Mouse (Mus musculus) liver, embryonic 16.5 days (tissue): ENCODE results near the gene Gm42791. TPM values are rescaled to one million over a fixed set of nuclear protein-coding genes. Genes with fewer than 3 reads are reported as not detected.

Experiments
- ATAC-seq: fragments of 200-750 bp; cut with Nextera tagmentation; 2 replicates; pipeline ENCODE4 v1.8.0; 2017; ENCODE audit warnings: low read depth, mild to moderate bottlenecking, moderate number of reproducible peaks, moderate library complexity
- H3K27ac ChIP-seq: fragments of 300-500 bp; sonication (generic); 2 replicates; pipeline ENCODE4 v1.5.1; 2014; ENCODE audit warnings: mild to moderate bottlenecking, low read length
- H3K27me3 ChIP-seq: fragments of 300-500 bp; sonication (generic); 2 replicates; pipeline ENCODE4 v1.6.1; 2014; ENCODE audit warnings: low read depth, low read length, mixed read lengths; ENCODE audit not compliant: control insufficient read depth, insufficient read depth
- H3K36me3 ChIP-seq: fragments of 300-500 bp; sonication (generic); 2 replicates; pipeline ENCODE4 v1.6.1; 2014; ENCODE audit warnings: mild to moderate bottlenecking; ENCODE audit not compliant: control insufficient read depth, insufficient read depth
- H3K4me1 ChIP-seq: fragments of 300-500 bp; sonication (generic); 2 replicates; pipeline ENCODE4 v1.6.1; 2014; ENCODE audit warnings: low read depth, low read length, mixed read lengths; ENCODE audit not compliant: control insufficient read depth
- H3K4me2 ChIP-seq: fragments of 300-500 bp; sonication (generic); 2 replicates; pipeline ENCODE4 v1.6.1; 2014; ENCODE audit warnings: low read depth, low read length, mixed read lengths
- H3K4me3 ChIP-seq: fragments of 300-500 bp; sonication (generic); 2 replicates; pipeline ENCODE4 v1.5.1; 2014; ENCODE audit warnings: low read depth, mild to moderate bottlenecking, low read length
- H3K9ac ChIP-seq: fragments of 300-500 bp; sonication (generic); 2 replicates; pipeline ENCODE4 v1.6.1; 2014; ENCODE audit warnings: low read depth, low read length
- H3K9me3 ChIP-seq: fragments of 300-500 bp; sonication (generic); replicated peaks from 2 replicates; pipeline ENCODE4 v1.6.1; 2016; ENCODE audit warnings: low read length; ENCODE audit not compliant: control insufficient read depth
- WGBS: fragments of 180-500 bp; shearing (Covaris S2); extraction: QIAGEN DNeasy Blood & Tissue Kit; methylation state at CpG from one replicate; pipeline ENCODE4 v1.1.7; 2014; ENCODE audit not compliant: insufficient replicate concordance; 5-methylcytosine and 5-hydroxymethylcytosine counted together
- polyA plus RNA-seq: library from polyadenylated mRNA; unstranded; fragments of >200 nt; fragmentation: Nextera tagmentation; extraction: Ambion mirVana; gene quantifications from 2 replicates; pipeline ENCODE4 v1.2.1, GENCODE M21; 2015

Gm42791 gene
- polyA plus RNA-seq, 1 experiment from 2014 or later = 0.53 TPM

- Histone ChIP-seq H3K27ac (no peak overlapping the region), H3K4me3 (no peak overlapping the region), H3K36me3 (no peaks in the 10 kb centered on the region; the same call in 1 of the 2 replicates), H3K27me3 (no peaks in the 10 kb centered on the region), H3K9me3 (no peaks in the 10 kb centered on the region), H3K4me1 (peaks cover 8% of the 10 kb centered on the region; the same call in 1 of the 2 replicates), H3K4me2 (no peak overlapping the region), H3K9ac (no peak overlapping the region)
- WGBS = 82% methylated on average over 11 of the region's 11 CpGs
- ATAC-seq = no peak
Measured at GRCm38 (mm10) chr5:148992598-148992997, 2.3 kb downstream of the Gm42791 start.

GRCm38 (mm10) chr5:148990891-148991311 is 4.0 kb downstream of the Gm42791 start:
- no peak overlapping the region for H3K4me2 ChIP-seq
- H3K4me3 ChIP-seq = no peak overlapping the region
- peak overlapping the region; percentile 41 for H3K27ac ChIP-seq
- no peaks in the 10 kb centered on the region for H3K27me3 ChIP-seq
- peak; percentile 32; the same call in 1 of the 2 replicates for ATAC-seq
- 65% methylated on average over 12 of the region's 12 CpGs for WGBS
- H3K36me3 ChIP-seq = no peaks in the 10 kb centered on the region; the same call in 1 of the 2 replicates
- H3K4me1 ChIP-seq = peaks cover 8% of the 10 kb centered on the region; the same call in 1 of the 2 replicates
- no peak overlapping the region for H3K9ac ChIP-seq
- H3K9me3 ChIP-seq = no peaks in the 10 kb centered on the region

GRCm38 (mm10) chr5:148989480-148989879 is 5.5 kb downstream of the Gm42791 start:
- Histone ChIP-seq H3K4me3 (no peak overlapping the region), H3K4me1 (peaks cover 4% of the 10 kb centered on the region; the same call in 1 of the 2 replicates), H3K27me3 (no peaks in the 10 kb centered on the region), H3K27ac (no peak overlapping the region), H3K4me2 (no peak overlapping the region), H3K36me3 (no peaks in the 10 kb centered on the region; the same call in 1 of the 2 replicates), H3K9ac (no peak overlapping the region), H3K9me3 (no peaks in the 10 kb centered on the region)
- no peak for ATAC-seq
- WGBS = 73% methylated on average over 7 of the region's 7 CpGs

- H3K27ac ChIP-seq = no peak overlapping the region
- H3K4me1 ChIP-seq = no peaks in the 10 kb centered on the region
- 0 out of 2 replicates have a peak, but pooled peaks cover 2% of the 10 kb centered on the region for H3K9me3 ChIP-seq
- WGBS = 49% methylated on average over 13 of the region's 13 CpGs
- no peak for ATAC-seq
- H3K4me3 ChIP-seq = no peak overlapping the region
- no peak overlapping the region for H3K4me2 ChIP-seq
- no peaks in the 10 kb centered on the region for H3K27me3 ChIP-seq
- no peaks in the 10 kb centered on the region; the same call in 1 of the 2 replicates for H3K36me3 ChIP-seq
- H3K9ac ChIP-seq = no peak overlapping the region
Measured at GRCm38 (mm10) chr5:148984961-148985360, 10.0 kb downstream of the Gm42791 start.

GRCm38 (mm10) chr5:148983696-148984095 is 11.3 kb downstream of the Gm42791 start:
- no peaks in the 10 kb centered on the region; the same call in 1 of the 2 replicates for H3K36me3 ChIP-seq
- 86% methylated on average over 1 of the region's 1 CpGs for WGBS
- no peaks in the 10 kb centered on the region for H3K27me3 ChIP-seq
- ATAC-seq = no peak
- no peaks in the 10 kb centered on the region for H3K4me1 ChIP-seq
- H3K9me3 ChIP-seq = 0 out of 2 replicates have a peak, but pooled peaks cover 2% of the 10 kb centered on the region
- no peak overlapping the region for H3K27ac ChIP-seq
- H3K4me3 ChIP-seq = no peak overlapping the region
- no peak overlapping the region for H3K9ac ChIP-seq
- H3K4me2 ChIP-seq = no peak overlapping the region

GRCm38 (mm10) chr5:148983108-148983664 is 11.8 kb downstream of the Gm42791 start:
- no peak for ATAC-seq
- H3K4me1 ChIP-seq = peaks cover 4% of the 10 kb centered on the region
- H3K9ac ChIP-seq = no peak overlapping the region
- no peak overlapping the region for H3K4me3 ChIP-seq
- no peaks in the 10 kb centered on the region; the same call in 1 of the 2 replicates for H3K36me3 ChIP-seq
- 73% methylated on average over 12 of the region's 12 CpGs for WGBS
- 0 out of 2 replicates have a peak, but pooled peaks cover 2% of the 10 kb centered on the region for H3K9me3 ChIP-seq
- no peaks in the 10 kb centered on the region for H3K27me3 ChIP-seq
- no peak overlapping the region for H3K4me2 ChIP-seq
- H3K27ac ChIP-seq = no peak overlapping the region

- Histone ChIP-seq H3K27me3 (no peaks in the 10 kb centered on the region), H3K27ac (no peak overlapping the region), H3K4me3 (no peak overlapping the region), H3K36me3 (no peaks in the 10 kb centered on the region), H3K9me3 (0 out of 2 replicates have a peak, but pooled peaks cover 2% of the 10 kb centered on the region), H3K9ac (no peak overlapping the region), H3K4me1 (peaks cover 11% of the 10 kb centered on the region), H3K4me2 (no peak overlapping the region)
- WGBS = 77% methylated on average over 7 of the region's 7 CpGs
- ATAC-seq = no peak
Measured at GRCm38 (mm10) chr5:148982396-148982795, 12.6 kb downstream of the Gm42791 start.

- H3K9me3 ChIP-seq = 0 out of 2 replicates have a peak, but pooled peaks cover 2% of the 10 kb centered on the region
- no peak overlapping the region for H3K9ac ChIP-seq
- no peak overlapping the region for H3K4me3 ChIP-seq
- peak; percentile 68 for ATAC-seq
- no peak overlapping the region for H3K4me2 ChIP-seq
- H3K36me3 ChIP-seq = no peaks in the 10 kb centered on the region
- H3K27ac ChIP-seq = no peak overlapping the region
- H3K4me1 ChIP-seq = peaks cover 11% of the 10 kb centered on the region
- WGBS = 45% methylated on average over 6 of the region's 6 CpGs
- H3K27me3 ChIP-seq = no peaks in the 10 kb centered on the region
Measured at GRCm38 (mm10) chr5:148980607-148981006, 14.3 kb downstream of the Gm42791 start.

- Histone ChIP-seq H3K9ac (no peak overlapping the region), H3K27me3 (no peaks in the 10 kb centered on the region), H3K4me3 (no peak overlapping the region), H3K27ac (peak overlapping the region; percentile 68), H3K4me1 (peaks cover 11% of the 10 kb centered on the region), H3K4me2 (no peak overlapping the region), H3K9me3 (0 out of 2 replicates have a peak, but pooled peaks cover under 1% of the 10 kb centered on the region), H3K36me3 (no peaks in the 10 kb centered on the region)
- WGBS = 45% methylated on average over 18 of the region's 18 CpGs
- peak; percentile 84 for ATAC-seq
Measured at GRCm38 (mm10) chr5:148978458-148979165, 16.3 kb downstream of the Gm42791 start.
